Mouse (Mus musculus): Measurements from ENCODE around the gene Rbms1.
A peak's percentile ranks its signal among the peaks of the same experiment; 100 is the strongest.

Rbms1 gene

DNA sequence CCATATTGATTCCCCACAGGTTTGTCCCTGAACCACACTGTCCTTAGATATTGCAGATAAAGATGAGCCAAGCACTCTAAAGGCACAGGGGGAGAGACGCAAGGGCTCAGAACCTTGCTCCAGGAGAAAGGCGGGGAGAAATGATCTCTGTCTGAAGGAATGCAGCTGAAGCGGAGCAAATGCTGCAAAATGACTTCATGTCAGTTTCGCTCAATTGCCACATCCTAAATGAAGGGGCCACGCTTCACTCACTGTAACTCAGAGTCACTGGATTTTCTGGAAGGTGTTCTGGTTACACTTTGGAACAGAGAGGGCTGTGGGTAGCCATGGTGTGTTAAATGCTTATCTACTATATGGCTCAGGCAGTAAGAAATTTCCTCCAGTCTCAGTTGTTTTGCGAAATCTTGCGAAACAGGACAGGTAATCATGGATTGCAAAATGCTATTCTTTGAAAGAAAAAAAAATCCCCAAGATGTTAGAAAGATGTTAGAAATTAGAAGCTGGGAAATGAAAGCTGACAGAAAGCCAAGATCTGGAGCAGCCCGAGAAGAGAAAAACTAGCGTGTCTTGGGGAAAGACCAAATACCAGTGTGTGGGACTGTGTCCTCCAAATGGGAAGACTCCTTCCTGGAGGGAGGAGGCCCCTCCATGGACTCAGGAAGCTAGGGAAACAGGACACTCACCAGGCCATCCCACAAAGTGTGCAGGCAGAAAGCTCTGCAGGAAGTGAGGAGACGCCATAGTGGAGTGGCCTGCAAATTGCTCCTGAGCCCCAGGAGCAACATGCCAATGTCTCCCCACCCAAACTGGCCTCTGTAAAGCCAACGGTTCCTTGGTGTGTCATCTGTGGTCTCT, 155.4 kb downstream of the Rbms1 start:
- DNase-seq (ENCODE audit: low spot score) = no peak

- DNase-seq (ENCODE audit: low spot score) = no peak
Observed at GRCm38 (mm10) chr2:60804763-60805162, 158.2 kb downstream of the Rbms1 start.

DNA sequence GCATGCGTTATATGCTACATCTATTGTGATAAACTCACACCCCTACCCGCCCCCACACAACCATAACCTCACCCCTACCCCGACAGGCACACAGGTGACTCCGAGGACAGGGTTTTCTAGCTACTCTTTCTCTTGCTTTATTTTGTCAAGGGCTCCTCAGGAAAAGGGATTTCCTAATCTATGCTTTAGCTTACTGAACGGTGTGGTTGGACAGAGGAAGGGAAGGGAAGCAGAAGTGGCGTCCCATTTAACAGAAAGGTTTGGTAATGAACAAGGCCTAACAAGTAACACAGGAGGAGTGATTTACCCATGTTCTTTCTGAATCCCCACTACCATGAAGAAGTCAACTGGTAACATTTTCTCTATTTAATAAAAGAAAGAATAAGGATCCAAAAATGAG, 159.6 kb downstream of the Rbms1 start:
- DNase-seq (ENCODE audit: low spot score) = no peak

DNA sequence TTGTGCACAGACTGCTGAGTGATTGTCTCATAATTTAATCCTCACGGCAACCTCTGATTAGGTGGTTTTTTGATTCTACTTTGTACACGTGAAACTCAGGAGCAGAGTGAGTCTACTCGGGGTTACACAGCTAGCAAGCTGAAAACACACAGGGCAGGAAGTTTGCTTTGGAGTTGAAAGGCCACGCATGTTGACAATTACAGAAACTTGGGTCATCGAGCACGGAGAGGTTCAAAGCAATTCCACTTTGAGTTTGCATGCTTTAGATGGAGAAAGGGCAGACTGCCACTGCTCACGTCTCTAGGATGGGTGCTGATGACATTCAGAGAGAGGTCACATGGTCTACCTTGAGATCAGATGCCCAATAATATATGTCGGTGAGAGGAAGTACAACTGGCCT, 160.2 kb downstream of the Rbms1 start:
- no peak for DNase-seq (ENCODE audit: low spot score)

GRCm38 (mm10) chr2:60802191-60802590, 160.8 kb downstream of the Rbms1 start:
- peak; percentile 61 for DNase-seq (ENCODE audit: low spot score)

GRCm38 (mm10) chr2:60801571-60802155, 161.3 kb downstream of the Rbms1 start:
- no peak for DNase-seq (ENCODE audit: low spot score)

- DNase-seq (ENCODE audit: low spot score) = no peak
Observed at GRCm38 (mm10) chr2:60800921-60801558, 162.0 kb downstream of the Rbms1 start.

DNA sequence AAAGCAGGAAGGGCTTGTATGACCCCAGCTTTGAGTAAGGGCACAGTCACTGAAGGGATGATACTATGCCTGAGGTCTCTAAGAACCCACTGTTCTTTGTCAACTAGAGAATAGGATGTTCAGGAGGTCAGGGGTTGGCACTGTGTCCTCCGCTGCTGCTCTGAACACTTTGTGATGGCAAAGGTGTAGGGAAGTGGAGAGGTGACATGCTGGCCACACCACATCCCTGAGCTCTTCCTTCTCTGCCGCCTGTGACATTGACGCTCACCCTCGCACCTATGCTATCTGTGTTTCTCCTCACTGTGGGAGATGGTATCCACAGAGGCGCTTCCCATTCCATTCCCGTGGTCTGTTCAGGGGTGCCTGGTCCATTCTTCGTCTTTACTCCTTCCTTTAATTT, 163.2 kb downstream of the Rbms1 start:
- no peak for DNase-seq (ENCODE audit: low spot score)

DNA sequence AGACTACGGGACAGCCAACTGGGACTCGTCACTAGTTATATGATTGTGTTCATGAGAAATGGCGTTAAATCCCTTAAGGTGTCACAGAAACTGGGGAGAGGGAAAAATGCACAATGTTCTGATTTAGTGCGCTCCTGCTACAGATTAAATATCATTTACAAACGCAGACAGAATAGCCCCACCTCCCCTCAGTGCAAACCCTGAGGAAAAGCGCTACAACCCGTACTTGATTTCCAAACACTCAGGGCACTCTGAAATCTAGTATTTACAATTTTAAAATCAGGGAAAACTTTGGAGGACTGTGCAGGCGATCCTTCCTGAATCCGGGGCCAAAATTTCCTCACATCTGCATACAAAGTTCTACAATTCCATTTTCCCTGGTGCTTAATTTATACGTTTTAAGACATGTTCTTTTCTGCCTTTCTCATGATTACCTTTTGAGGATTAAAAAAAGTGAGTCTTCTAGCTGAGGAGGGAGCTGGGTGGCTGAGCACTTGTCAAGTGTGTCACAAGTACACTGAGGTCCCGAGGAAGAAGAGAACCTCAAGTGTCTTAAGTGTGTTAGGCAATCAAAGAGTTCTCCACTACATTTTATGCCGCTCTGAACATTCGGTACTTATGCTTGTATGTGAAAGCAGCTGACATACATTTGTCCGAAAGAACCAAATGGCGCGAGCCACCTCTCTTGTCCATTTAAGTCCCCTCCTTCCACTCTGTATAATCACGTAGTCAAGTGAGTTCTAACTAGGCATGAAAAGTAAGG, 164.0 kb downstream of the Rbms1 start:
- peak; percentile 81 for DNase-seq (ENCODE audit: low spot score)

DNA sequence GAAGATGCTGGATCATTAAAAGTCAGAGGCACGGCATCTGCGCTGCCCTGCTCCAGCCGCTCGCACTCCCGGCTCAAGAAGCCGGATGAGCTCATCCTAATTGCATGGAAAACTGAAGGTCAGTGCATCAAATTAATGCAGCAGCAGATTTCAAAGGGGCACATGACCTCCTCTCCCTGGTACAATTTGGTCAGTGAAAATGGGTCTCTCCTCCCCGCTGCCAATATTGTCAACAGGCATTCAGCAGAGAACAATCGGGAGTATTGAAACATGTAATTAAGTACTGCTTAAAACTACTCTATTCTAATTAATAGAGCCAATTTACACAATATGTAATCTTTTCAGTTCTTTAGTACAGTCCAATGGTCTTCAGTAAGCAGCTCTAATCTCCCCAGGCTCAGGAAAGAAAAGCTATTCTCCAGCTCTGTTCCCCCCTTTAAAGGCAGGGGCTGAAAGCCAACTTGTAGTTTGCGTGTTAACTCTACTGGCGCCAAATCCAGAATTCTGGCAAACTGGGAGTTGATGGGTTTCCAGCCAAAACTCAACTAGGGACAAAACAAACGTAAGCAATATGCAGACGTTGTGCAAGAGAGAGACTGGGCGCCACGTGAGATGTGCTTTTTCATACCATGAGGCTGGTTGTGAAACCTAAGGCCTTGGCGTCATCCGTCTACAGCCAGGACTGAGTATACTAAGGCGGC, 165.9 kb downstream of the Rbms1 start:
- peak; percentile 86 for DNase-seq (ENCODE audit: low spot score)

GRCm38 (mm10) chr2:60796616-60796968, 166.4 kb downstream of the Rbms1 start:
- no peak for DNase-seq (ENCODE audit: low spot score)

DNA sequence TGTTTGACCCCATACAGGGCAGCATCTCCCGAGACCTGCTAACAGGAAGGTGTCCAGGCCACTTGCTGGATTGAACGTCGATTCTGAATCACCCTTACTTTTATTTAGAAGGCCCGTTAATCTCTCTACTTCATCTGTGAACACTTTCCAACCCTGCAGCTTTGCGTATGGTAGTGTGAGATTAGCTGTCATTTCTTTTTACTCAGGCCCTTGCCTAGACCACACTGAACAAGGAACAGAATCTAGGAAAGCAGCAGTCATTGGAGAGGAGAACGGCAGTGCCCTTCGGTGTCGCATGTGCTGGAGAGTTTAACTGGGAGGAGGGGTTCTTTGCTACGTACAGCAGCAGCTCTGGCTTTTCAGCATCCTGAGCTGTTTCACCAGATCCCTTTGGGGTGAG, 167.1 kb downstream of the Rbms1 start:
- no peak for DNase-seq (ENCODE audit: low spot score)

DNA sequence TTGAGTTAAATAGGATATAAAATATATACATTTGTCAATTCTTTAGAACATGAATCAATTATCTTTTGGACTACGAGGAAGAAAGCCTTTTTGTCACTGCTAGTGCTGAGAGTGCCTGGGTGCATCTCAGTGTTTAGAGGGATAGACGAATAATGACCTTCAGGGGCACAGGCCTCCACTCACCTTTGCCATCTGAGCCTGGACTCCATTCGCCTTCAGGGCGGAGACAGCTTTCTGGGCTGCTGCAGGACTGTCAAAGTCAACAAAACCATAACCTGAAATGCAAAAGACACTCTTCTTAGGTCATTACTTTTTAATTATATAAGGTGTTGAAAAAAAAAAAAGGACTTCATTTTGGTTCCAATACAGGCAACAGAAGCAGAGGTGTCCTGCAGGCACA, 170.5 kb downstream of the Rbms1 start:
- no peak for DNase-seq (ENCODE audit: low spot score)

DNA sequence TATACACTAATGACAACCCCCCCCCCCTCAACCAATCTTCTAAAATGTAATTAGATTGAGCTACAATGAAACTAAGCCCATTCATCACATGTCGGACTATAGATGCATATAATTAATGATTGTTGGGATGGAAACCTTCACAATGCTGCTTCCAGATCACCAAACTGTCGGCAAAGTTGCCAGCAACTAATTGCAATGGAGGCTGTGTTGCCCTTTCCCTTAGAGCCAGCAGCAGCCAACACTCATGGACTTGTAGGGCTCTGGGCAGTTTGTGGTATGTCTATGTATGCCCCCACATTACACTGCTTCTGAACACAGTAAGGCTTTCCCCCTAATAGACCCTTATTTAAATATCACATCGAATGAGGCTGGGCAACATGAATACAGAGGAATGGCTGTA, 173.9 kb downstream of the Rbms1 start:
- DNase-seq (ENCODE audit: low spot score) = no peak

DNA sequence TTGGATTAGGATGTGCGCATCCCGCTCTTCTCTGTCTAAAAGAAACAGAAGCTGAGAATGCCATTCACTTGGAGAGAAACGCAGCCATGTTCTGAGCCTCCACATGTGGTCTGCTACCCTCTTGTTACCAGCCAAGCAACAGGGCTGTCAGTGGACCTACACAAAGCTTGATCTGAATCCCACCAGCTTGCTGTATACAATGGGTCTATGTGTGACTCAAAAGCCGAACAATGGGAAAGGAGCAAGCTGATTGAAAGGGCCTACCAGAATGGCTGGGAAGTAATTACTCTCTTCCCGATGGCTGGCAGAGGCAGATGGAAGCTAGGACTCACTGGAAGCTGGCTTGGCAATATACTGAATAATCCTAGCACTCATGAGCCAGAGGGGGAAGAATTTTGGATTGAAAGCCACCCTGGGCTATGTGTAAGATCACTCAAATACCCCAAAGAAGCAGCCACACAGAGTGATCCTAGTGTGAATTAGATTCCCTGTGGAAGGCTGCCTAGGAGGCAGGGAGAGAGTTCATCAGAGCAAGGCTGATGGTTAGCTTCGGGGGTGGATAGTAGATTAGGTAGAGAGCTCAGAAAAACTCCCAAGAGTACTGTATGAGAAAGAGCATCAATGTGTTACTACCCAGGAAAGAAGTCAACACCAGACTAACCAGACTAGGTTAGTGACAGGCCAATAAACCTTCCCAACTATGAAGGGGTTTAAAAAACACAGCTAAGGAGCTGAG, 174.7 kb downstream of the Rbms1 start:
- DNase-seq (ENCODE audit: low spot score) = no peak

DNA sequence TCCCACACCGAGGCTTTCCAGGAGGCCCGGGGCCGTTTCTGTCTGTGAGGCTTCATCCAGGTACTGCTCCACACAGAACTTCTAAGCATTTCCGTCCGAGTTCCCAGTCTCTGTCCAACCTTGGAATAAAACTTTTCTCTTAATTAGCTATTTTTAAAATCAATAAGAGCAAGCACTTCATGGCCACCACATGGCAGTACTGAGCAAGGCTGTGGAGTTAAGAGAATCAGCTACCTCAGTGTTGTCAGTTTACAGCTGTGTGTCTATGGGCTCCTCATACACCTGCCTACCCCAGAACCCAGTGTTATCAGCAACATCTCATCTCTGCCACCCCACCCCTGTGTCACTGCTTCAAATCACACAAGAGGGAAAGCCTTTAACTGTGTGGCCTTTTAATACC, 175.9 kb downstream of the Rbms1 start:
- DNase-seq (ENCODE audit: low spot score) = no peak

DNA sequence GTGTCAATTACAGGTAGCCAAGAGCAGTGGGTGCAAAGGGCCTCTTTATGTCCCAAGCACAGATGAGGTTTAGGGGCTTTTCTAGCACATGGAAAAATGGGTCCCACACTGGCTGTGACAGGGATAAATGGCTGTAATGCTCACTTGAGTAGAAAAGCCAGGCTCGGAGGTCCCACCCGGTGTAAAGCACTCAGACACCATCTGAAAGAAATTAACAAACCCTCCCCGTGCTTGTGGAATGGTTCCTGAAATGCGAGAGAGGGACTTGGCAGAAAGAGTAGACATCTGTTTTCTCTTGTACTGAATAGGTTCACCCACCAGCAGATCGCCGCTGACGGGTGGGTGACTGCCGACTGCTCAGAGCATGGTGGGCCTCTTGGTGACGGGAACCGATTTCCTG, 176.7 kb downstream of the Rbms1 start:
- DNase-seq (ENCODE audit: low spot score) = no peak

DNA sequence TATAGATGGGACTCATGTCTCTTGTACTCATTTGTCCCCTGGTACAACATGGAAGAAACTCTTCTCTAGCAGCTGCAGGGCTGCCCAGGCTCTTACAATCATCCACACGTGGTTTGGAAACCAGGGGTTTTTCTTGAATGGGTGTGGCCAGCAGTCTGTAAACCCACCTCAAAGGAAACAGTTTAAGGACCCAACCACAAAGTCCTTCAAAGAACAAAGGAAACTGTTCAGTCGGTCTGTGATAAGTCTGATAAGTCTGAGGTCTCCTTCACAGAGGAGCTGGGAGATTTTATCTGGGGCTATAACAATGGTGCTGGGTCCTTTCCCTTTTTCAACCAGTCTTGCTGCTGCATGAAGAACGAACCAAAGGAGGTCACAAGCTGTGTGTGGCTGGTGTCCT, 188.5 kb downstream of the Rbms1 start:
- DNase-seq (ENCODE audit: low spot score) = peak; percentile 16

DNA sequence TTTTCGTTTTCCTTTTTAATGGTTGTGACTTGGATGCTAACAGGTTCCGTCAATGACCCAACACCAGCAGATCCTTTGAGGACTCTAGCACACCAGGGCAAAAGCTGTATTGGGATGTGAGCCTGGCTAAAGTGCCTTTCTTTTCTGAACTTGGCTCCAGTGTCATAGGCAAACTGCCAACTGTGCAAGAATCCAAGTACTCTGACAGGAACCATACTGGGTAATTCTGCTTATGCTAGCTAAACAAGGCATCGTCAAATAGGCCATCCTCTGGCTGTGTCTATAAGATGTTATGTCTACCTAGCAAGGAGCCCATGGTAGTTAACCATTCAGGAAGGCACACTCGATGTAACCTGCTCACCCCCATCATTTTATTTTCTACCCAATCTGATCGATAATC, 189.4 kb downstream of the Rbms1 start:
- peak; percentile 75 for DNase-seq (ENCODE audit: low spot score)

- no peak for DNase-seq (ENCODE audit: low spot score)
Observed at GRCm38 (mm10) chr2:60766420-60766819, 196.6 kb downstream of the Rbms1 start.

GRCm38 (mm10) chr2:60756218-60756617, 206.8 kb downstream of the Rbms1 start:
- DNase-seq (ENCODE audit: low spot score) = no peak
